Mouse (Mus musculus) kidney, adult 2 months (tissue): ENCODE results near the gene Abcb9.

Experiments
- CTCF ChIP-seq: fragments of 200-500 bp; conservative IDR thresholded peaks from 2 replicates; pipeline ENCODE4 v1.5.1; 2011; ENCODE audit warnings: low read depth, mild to moderate bottlenecking, control low read depth, low read length, moderate library complexity, mixed read lengths; ENCODE audit not compliant: insufficient read depth, insufficient read length
- POLR2A ChIP-seq: fragments of 200-500 bp; IDR thresholded peaks from one replicate; pipeline ENCODE4 v1.6.1; 2011; ENCODE audit warnings: low read depth, low read length, control low read depth

DNA sequence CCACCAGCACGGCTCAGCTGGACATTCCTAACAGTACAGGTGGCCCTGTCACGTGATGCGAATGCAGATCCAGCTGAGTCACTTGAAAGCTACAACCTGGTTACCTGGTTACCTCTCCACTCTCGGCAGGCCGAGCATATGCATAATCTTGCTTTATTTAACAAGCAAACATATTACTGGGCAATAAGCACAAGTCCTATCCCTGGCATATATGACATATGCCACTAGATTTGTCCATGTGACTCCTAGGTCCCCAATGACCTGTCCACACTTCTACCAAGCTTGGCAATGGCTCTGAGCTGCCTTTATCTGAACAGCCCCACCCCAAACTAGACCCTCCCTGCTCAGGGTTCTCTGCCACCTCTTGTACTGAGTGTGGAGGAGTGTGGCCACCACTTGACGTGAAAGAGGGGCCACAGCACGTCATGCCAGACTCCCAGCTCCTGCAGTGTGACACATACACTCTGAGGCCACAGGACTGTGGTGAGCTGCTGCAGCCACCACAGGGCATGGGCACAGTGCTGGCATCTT is 79.2 kb downstream of the Abcb9 start:
- TF ChIP-seq CTCF (no peak), POLR2A (no peak)
